Mouse (Mus musculus) ZHBTc4 (cell line): ENCODE measurements around the gene Sgtb.

Experiments used
- DNase-seq: peaks from one replicate; pipeline ENCODE4 v3.0.0-alpha.2; 2011; ENCODE audit warnings: low read depth, low spot score

The Sgtb gene

GRCm38 (mm10) chr13:104178650-104179121, 69.1 kb downstream of the Sgtb start, which contains the start of gene Trim23:
Trim23 (plus strand) TSS chr13:104178797.
- peak; percentile 99 for DNase-seq

- DNase-seq, result no peak
Measured at GRCm38 (mm10) chr13:104179176-104179888, 69.8 kb downstream of the Sgtb start.

GRCm38 (mm10) chr13:104187357-104187756, 77.8 kb downstream of the Sgtb start:
- no peak for DNase-seq
